Mouse (Mus musculus): ENCODE results near the gene Prep.
"Not testable (repeated sequence)": the region's sequence is repeated elsewhere in the genome, so short reads cannot be mapped to it uniquely, and the experiment has no call there.

The Prep gene

DNA sequence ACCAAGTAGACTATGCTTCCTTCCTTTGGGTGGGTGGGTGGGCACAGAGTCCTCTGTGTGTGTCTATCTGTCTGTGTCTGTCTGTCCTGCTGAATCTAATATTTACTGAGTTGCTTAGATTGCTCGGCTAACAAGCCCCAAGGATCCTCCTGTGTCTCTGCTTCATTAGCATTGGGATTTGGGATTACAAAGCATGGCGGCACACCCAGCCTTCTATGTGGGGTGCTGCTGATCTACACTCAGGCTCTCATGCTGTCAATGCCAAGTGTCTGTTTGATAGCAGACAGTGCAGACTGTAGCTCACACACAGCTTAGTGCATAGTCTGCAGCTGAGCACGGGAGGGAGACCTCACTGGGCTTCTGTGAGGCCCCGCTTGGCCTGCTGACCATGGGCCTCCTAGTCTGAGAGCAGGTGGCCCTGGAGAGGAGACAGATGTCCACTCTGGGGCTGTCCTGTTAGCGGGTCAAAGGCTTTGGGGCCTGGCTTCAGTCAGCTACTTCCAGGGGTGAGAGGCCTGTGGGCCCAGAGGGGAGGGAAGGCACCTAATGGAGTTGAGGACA is 8.6 kb downstream of the Prep start:
- DNase-seq (ENCODE audit: low spot score in 2 of 2), result no peak

DNA sequence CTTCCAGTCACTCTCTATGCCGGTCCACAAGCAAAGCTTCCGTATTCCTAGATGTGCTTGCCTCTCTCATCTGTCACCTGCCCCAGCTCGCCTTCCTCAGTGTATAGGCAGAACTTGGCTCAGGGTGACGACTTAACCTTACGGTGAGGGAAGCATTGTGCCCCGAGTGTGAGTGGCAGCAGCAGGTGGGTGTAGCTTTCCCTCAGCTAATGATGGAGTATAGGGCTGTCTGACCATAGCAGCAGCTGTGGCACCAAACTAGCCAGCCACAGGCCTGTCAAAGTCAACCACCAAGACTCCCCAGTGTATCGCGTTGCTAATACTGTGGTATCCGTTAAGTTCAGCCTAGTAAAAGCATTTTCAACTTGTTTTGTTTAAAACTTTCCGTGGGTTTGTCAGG is 9.6 kb downstream of the Prep start:
- no peak for DNase-seq (ENCODE audit: low spot score in 2 of 2)

DNA sequence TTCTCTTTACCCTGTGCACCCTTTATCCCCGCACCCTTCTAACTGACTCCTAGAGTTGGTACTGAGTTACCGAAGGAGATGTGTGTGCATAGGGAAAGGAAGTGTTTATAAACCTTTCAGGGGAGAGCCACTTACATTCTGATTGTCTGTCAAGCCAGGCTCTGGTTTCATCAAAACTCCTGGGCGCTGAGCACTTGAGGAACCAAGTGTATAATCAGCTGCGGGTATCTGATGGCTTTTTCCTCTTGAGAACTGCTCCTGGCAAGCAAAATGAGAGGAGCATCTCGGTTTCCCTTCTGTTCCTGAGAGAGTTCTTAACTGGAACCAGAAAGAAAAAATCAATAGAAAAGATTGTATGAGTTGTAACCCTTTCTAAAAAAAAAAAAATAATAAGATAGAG is 10.3 kb downstream of the Prep start:
- no peak for DNase-seq (ENCODE audit: low spot score in 2 of 2)

DNA sequence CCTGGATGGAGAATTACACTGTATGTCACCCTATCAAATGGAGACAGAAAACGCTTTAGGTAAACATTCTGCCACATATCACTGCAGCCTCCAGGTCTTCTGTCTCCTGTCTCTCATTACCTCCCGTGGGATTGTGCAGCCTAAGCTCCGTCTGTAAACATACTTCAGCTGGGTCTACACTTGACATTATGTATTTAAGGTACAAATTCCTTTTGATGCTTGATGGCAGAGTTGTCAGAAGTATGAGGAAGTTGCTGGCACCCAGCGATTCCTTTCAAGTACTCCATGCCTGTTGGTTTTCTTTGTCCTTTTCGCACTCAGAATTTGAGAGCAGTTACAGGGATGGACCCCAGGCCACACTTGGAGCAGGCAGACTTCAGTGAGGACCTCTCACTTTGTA is 12.8 kb downstream of the Prep start:
- DNase-seq (ENCODE audit: low spot score in 2 of 2), result no peak

DNA sequence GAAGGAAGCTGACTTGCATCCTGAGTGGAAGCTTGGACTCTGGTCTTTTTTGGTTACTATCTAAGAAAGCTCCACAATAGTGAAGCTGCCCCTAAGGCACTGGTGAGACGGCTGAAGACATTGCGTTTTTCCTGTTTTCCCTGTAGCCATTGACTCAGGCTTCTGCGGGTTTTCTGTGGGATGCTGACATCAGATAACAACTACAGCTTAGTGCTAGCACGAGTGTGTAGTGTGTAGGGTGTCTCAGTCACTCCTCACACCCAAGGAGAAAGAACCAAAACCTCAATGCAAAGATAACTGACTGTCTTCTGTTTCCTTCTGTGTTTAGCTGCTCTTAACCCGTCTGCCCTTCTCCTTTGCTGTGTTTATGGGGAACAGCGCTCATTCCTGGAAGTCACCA is 13.5 kb downstream of the Prep start:
- no peak for DNase-seq (ENCODE audit: low spot score in 2 of 2)

DNA sequence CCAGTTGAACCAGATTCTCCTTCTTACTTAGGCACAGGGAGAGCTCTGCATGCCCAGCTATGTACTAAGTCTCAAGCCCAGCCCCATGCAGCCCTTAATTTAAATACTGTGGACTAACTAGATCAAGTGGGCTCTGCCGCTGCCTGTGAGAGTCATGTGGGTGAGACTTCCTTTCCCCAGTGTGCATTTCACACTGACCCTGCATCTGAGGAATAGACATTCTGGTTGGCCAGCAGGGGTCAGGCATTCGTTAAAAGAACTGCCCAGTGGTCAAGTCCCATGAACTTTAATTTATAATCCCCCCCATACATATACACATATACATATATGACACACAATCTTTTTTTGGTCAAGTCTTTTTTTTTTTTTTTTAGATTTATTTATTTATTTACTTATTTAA is 15.7 kb downstream of the Prep start:
- DNase-seq (ENCODE audit: low spot score in 2 of 2), result no peak

DNA sequence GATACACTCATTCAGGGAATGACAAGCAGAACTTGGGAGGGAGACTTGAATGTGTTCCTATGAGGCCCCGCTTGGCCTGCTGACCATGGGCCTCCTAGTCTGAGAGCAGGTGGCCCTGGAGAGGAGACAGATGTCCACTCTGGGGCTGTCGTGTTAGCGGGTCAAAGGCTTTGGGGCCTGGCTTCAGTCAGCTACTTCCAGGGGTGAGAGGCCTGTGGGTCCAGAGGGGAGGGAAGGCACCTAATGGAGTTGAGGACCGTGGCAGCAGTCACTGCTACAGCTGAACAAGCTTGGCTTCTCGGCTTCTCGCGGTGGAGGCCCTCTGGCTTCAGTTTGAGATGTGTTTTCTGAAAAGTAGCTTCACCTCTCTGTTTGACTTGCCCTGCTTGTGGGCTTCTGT is 17.0 kb downstream of the Prep start:
- not testable (repeated sequence) for DNase-seq (ENCODE audit: low spot score in 2 of 2)

DNA sequence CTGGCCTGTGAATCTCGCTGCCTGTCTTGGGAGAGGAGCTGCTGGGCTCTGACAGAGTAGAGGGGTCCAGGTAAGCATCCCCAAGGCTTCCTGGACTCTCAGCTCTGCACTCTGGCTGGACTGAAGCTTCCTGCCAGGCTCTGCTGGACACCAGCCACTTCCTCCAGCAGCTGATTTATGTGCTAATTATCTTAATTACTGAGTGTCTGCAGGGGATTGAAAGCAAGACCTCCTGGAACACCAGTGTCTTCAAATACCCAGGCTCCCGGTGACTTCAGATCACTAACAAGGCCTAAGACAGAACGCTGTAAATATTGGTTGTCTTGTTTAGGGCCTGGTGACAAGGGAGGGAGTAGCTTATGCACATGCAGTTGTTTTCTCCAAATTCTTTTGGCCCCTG is 17.5 kb downstream of the Prep start:
- no peak for DNase-seq (ENCODE audit: low spot score in 2 of 2)

DNA sequence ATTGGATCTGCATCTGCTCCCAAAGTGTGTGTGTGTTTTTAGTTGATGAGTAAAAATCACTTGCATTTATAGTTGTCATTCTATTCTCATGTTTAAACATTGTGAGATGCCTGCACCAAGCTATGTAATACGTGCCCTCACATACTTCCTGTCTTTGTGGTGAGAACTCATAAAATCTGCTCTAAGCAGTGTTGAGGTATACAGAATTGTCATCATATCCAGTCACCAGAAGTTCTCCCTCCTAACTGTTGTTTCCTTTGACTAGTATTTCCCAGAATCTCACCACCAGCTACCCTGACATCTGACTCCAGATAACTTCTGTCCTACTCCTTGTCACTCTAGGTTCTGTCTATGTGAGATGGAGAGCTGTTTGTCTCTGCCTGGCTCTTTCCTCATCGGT is 18.3 kb downstream of the Prep start:
- no peak for DNase-seq (ENCODE audit: low spot score in 2 of 2)

DNA sequence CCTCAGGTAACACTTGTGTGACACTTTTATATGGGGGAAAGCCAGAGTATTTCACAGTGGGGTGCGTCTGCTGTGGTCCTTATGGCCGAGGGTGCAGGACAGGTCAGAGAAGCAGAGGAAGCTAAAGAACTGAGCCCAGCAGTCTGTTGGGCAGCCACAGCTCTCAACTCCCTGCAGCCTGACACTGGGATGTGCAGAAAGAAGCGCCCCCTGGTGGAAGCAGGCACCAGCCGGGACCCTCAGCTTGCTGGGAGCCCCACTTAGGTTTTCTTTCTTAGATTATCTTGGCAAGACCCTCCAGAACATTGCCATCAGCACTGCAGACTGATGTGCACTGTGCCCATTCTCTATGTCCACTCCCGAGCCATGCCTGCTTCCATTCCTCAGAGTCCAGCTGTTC is 19.6 kb downstream of the Prep start:
- no peak for DNase-seq (ENCODE audit: low spot score in 2 of 2)

DNA sequence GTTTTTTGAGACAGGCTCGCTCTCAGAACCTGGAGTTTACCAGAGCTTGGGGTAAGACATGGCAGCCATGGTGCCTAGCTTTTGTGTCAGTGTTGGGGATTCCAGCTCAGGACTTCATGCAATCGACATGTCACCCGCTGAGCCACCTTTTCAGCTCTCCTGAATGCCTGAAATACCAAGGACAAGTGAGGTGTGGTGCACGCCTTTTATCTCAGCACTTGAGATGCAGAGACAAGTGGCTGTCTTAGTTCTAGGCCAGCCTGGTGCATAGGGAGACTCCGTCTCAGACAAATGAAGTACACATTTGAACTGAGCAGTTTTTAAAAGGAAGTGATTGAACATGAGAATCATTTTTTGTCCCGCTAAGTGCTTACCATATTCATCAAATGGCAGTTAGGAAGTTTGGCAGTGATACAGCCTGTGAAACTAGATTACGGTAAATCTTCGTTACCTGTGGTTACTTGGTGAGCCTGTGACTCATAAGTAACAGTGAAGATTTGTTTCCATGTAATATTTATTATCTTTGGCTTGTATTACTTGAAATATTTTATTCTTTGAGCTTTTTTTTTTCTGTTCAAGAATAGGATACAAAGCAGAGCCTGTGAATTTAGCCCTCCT is 24.6 kb downstream of the Prep start:
- DNase-seq (ENCODE audit: low spot score in 2 of 2), result no peak

DNA sequence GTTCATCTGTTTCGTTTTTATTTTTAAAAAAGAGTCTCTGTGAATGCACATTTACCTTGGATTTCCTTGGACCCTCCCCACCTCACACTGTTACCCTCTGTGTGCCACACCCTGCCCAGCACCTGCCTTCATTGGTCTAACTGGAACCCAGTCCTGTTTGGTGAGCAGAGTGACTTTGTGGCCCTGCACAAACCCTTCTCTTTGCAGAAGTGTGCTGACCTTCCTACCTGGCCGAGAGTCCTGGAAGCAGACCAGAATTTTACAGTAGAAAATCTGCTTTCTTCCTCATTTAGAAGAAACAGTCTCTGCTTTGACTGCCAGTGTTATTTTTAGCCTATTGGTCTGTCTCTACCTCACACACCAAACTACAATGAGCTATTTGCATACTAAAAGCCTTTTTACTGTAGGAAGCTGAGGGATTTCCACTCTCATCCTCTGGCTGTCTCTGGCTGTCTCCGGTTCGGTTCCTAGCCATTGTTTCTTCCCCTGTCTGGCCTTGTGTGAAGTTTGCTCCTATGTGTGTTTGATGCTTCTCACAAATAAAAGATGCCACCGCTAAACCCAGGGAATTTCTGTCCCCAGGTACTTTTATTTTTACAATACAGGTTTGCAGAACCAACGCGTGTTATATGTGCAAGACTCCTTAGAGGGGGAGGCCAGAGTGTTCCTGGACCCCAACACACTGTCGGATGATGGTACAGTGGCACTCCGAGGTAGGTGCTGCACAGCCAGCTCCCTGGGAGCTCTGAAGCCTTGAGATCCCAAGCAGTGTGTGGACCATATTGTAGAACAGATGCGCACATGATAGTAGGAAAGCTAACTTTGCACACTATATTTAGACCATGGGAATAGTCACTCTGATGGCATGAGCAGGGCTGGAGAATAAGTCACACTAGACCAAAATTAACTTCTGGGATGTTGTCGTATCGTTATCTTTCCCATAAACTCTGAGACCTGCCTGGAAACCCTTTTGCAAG is 25.4 kb downstream of the Prep start:
- no peak for DNase-seq (ENCODE audit: low spot score in 2 of 2)

DNA sequence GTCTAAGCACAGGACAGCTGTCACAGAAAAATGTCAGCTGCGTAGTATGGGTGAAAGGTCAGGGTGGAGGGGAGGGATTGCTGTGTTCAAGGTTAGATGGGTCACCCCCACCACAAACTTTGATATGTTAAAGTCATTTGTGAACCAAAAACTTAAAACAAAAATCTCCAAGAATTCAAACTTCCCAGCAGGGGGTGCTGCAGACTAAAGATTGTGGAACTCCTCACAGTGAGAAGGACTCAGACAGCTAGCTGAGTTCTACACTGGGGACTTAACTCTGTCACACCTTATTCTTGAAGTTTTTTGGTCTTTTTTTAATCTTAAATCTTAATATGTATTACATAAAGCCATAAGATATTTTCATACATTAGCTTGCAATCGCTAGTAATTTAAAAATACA is 31.7 kb downstream of the Prep start:
- DNase-seq (ENCODE audit: low spot score in 2 of 2), result peak in 1 of 2 experiments; percentile 26

DNA sequence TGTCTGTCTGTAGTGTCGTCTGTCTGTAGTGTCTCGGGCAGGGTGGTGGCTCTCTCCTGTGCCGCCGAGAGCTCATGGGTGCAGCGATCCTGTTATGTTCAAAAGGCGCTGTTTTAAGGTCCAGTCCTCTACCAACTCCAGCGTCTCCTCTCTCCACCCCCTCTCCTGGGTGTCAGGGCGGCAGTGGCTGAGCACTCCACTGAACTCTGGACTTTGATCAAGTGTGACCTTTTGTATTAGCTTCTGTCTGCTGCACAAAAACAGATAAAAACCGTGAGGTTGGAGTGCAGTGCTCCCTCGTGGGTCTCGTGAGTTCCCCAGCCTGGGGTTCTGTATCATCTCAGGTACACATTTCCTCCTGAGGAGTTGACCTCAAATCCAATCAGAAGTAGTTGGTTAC is 33.5 kb downstream of the Prep start:
- no peak for DNase-seq (ENCODE audit: low spot score in 2 of 2)

DNA sequence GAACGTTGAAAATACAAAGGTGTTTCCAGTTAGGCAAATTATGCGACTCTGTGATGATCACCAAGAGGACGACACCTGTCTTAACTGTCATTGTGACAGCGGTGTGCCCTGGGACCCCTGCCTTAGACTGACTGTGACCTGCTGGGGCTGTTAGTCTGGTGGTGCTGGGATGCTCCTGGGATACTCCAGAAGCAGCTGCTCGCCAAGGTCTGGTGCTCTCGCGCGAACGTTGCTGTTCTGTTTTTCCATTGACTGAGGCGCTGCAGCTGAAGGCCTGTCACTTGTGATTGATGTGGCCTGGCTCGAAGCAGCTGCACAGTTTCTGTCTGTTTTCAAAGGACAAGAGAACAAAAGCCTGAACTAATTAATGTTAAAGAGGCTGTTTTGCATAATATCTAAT is 36.2 kb downstream of the Prep start:
- no peak for DNase-seq (ENCODE audit: low spot score in 2 of 2)

DNA sequence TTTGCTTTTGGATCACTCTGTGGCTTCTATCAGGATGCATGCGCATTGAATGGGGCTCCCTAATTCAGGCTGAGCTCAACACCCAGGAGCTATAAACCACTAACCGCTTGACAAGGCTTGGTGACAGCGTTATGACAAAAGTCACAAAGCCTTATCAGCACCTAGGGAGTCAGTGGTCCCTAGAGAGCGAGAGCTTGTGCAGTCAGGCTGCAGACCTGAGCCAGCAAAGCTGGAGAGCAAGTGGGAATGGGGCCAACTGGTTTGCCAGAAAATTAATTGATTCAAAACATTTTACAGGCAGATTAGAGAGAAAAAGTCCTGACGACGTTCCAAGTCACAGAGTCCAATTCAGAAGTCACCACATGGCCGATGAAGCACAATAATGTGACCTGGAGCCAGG is 37.1 kb downstream of the Prep start:
- DNase-seq (ENCODE audit: low spot score in 2 of 2), result peak in 1 of 2 experiments; percentile 63

DNA sequence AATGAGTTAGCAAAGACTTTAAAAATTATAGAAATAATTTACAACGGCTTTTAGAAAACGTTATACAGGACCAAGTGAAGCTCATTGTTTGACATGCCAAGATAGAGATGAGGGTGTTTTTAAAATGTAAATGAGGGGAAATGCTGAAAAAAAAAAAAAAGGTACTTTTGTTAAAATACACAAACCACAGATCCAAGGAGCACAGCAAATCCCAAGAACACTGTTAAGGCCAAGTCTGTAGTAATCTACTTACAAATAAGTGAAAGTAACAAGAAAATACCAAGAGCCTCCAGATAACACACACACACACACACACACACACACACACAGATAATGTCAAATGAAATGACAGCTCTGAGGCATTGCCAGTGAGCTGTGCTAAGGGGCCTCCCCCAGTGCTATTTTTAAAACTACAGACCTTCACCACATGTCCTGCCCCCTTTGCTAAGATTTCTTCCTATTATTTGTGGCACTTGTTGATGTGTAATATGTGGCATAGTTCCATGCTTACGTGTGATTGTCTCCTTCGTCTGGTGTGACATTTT is 37.6 kb downstream of the Prep start:
- no peak for DNase-seq (ENCODE audit: low spot score in 2 of 2)

DNA sequence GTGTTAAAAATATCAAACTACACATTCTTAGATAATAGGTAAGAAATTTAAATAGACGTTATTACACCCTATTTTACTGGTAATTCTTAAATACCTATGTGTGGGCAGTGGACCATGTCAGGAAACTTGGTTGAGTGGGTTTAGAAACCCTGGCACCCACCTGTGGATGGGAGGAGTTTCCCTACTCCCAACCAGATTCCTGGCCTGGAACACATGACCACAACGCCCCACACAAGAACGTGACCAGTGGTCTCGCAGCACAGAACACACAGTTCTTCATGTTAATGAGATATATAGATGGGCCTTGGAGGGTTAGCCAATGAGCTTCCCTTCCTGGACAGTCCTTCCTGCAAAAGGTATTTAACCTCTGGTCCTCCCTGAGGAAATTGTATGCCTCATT is 39.5 kb downstream of the Prep start:
- DNase-seq (ENCODE audit: low spot score in 2 of 2), result no peak

DNA sequence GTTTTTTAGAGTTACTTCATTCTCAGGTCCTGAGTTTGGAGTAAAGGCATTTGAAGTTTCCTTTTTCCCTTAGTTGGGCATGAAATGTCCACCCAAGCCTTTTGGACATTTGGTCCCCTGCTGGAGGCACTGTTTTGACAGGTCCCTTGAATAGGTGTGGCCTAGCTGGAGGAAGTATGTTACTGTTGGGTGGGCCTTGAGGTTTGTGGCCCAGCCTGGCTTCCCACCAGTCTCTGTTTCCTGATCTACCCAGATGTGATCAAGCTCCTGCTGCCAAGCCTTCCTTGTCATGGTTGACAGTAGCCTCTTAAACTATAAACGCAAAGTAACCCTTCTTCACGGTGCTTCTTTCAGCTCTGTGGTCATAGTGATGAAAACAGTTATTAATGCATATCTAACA is 40.3 kb downstream of the Prep start:
- no peak for DNase-seq (ENCODE audit: low spot score in 2 of 2)

DNA sequence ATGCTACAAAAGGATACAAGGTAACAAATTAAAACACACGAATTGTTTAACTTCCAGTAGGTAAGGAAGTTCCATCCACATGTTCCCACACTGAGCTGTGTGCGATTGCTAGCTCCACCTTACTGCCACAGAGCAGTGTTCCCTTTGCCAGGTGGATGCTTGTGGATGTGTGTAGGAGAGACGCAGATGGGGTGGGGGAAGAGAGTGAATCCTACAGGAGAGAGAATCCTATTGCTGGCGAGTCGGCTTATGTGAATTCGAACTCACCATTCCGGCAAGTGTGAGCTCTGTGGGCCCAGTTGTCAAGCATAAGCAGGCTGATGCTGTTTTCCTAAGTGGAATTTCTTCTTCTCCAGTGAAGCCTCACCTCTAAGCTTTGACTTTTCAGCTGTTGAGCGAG is 42.0 kb downstream of the Prep start:
- DNase-seq (ENCODE audit: low spot score in 2 of 2), result no peak

DNA sequence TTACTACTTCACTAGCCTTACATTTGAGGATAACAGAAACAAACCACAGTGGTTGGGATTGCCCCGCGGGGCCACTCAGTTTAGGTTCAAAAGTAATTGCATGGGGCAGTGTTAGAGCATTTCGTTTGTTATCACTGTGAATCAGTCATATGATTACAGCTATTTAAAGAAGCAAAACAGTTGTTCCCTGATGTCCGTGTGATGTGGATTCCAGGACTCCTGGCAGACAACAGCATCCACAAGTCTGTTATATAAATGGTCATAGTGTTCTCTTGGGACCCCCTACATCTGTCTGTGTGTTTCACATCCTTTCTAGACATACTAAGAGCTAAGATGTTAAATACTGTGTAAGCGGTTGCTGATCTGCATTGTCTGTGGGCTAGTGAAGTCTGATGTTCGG is 43.0 kb downstream of the Prep start:
- DNase-seq (ENCODE audit: low spot score in 2 of 2), result no peak

DNA sequence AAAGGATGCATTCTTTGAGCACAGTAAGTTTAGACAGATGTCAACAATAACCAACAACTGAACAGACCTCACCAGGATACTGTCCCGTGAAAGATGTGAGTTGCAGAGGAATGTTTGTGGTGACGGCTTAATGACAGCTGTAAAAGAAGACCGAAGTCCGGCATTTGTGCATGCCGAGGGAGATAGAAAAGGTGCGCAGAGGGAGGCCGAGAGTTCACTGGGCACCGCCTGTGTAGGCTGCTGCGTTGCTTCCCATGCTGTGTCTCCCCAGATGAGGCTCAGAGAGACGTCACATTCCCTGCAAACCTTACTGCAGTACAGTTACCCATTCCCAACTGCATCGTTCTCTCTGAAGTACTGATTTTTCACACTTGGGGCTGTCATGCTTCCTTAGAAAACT is 45.9 kb downstream of the Prep start:
- no peak for DNase-seq (ENCODE audit: low spot score in 2 of 2)

DNA sequence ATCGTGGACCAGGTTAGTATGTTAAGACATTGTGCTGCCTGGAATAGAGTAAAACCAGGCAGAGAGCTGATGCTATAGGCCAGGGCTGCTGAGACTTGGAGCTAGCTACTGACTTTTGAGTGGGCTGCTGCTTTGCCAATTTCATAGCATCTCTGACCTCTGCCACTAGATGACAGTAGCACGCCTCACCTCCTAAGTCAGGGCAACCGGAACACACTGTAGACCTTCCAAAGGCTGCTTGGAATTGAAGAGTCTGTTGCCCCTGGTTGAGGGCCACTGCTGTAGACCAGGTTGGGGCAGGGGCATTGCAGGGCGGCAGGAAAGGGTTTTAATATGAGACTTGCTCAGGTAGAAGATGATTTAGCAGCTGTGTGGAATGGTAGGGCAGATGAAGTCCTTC is 47.5 kb downstream of the Prep start:
- peak in 1 of 2 experiments; percentile 25 for DNase-seq (ENCODE audit: low spot score in 2 of 2)

Data from cerebellum, postnatal 4 days (tissue).